Mouse (Mus musculus) midbrain, embryonic 11.5 days (tissue): ENCODE measurements at regions not wholly inside any gene's neighbourhood (a gene's known extent, or its start where the extent isn't known, plus 50 kb on each side); places are given as distances from the start of the nearest gene placed in this dataset.
"Not testable (repeated sequence)": the region's sequence is repeated elsewhere in the genome, so short reads cannot be mapped to it uniquely, and the experiment has no call there.

Experiments
- ATAC-seq: fragments of 200-750 bp; cut with Nextera tagmentation; 2 replicates; pipeline ENCODE4 v1.8.0; 2017; ENCODE audit warnings: moderate TSS enrichment, moderate library complexity; ENCODE audit not compliant: low FRiP score
- DNase-seq: peaks from one replicate; pipeline ENCODE4 v3.0.0; 2015; ENCODE audit warnings: low spot score; ENCODE audit errors: missing footprints
- H3K27ac ChIP-seq: fragments of 300-500 bp; sonication (generic); 2 replicates; pipeline ENCODE4 v1.5.1; 2014; ENCODE audit warnings: low read depth, low read length
- H3K27me3 ChIP-seq: fragments of 300-500 bp; sonication (generic); 2 replicates; pipeline ENCODE4 v1.6.1; 2014; ENCODE audit warnings: mild to moderate bottlenecking, low read length, moderate library complexity, mixed read lengths; ENCODE audit not compliant: control insufficient read depth, insufficient read depth
- H3K36me3 ChIP-seq: fragments of 300-500 bp; sonication (generic); 2 replicates; pipeline ENCODE4 v1.6.1; 2014; ENCODE audit warnings: mild to moderate bottlenecking, low read length, moderate library complexity, mixed read lengths; ENCODE audit not compliant: control insufficient read depth, insufficient read depth
- H3K4me1 ChIP-seq: fragments of 300-500 bp; sonication (generic); 2 replicates; pipeline ENCODE4 v1.6.1; 2014; ENCODE audit warnings: low read length; ENCODE audit not compliant: control insufficient read depth, insufficient read depth
- H3K4me2 ChIP-seq: fragments of 300-500 bp; sonication (generic); 2 replicates; pipeline ENCODE4 v1.6.1; 2014; ENCODE audit warnings: mild to moderate bottlenecking, moderate library complexity
- H3K4me3 ChIP-seq: fragments of 300-500 bp; sonication (generic); 2 replicates; pipeline ENCODE4 v1.5.1; 2014; ENCODE audit warnings: low read depth, low read length
- H3K9ac ChIP-seq: fragments of 300-500 bp; sonication (generic); 2 replicates; pipeline ENCODE4 v1.6.1; 2014; ENCODE audit warnings: low read length
- H3K9me3 ChIP-seq: fragments of 300-500 bp; sonication (generic); 2 replicates; pipeline ENCODE4 v1.6.1; 2016; ENCODE audit warnings: low read length; ENCODE audit not compliant: control insufficient read depth
- WGBS: fragments of 180-500 bp; shearing (Covaris S2); extraction: QIAGEN DNeasy Blood & Tissue Kit; methylation state at CpG from one replicate; pipeline ENCODE4 v1.1.7; 2014; 5-methylcytosine and 5-hydroxymethylcytosine counted together

DNA sequence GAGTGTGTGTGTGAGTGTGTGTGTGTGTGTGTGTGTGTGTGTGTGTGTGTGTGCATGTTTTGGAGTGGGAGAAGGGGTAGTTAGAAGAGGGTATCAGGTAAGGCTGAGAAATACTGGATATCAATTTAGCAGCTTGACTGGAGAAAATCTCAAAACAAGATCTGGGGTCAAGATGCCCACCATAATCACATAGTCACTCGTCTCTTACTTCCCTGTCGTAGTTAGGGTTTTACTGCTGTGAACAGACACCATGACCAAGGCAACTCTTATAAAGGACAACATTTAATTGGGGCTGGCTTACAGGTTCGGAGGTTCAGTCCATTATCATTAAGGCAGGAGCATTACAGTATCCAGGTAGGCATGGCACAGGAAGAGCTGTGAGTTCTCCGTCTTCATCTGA, 177.4 kb downstream of the Ifng start:
- not testable (repeated sequence) for H3K4me1 ChIP-seq, ATAC-seq, H3K9me3 ChIP-seq, H3K27ac ChIP-seq, H3K9ac ChIP-seq, DNase-seq, H3K27me3 ChIP-seq, H3K4me3 ChIP-seq, H3K4me2 ChIP-seq, H3K36me3 ChIP-seq
- 93% methylated on average over 4 of the region's 4 CpGs for WGBS

DNA sequence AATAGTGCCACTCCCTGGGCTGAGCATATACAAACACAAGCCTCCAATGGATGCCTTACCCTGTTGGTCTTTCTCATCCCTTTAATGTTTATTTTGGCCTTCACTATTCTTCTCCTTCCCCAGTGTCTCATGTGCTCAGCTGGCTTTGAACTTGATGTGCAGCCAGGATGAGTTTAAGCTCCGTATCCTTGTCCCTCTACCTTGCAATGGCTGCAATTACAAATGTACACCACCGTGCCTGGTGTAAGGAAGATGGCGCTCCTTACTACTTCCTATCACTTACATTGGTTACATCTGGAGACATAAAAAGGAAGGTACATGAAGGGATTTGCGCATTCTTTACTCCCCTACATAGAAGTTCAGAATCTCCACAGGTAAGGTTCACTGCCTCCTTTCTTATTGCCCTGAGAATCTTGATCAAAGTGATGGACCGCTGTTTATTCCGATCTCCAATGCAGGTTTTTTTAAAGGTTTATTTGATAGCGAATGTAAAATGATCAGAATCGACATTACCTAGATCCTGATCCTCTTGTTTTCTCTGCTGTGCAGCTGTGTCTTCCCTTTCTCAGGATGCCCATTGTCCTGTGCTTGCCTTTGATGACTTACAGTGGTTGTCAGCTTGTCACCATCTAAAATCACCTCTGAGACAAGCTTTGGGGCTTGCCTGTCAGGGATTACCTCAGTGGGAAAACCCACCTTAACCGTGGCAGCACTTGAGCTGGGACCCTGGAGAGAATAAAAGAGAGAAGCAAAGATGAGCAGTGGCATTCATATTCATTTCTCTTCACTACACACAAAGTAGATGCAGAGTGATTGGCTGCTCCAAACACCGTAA, 178.1 kb downstream of the Ifng start:
- ATAC-seq, result no peak
- Histone ChIP-seq H3K4me1 (no peaks in the 10 kb centered on the region), H3K9ac (no peak overlapping the region), H3K9me3 (no peaks in the 10 kb centered on the region), H3K27ac (no peak overlapping the region), H3K4me2 (no peak overlapping the region), H3K36me3 (no peaks in the 10 kb centered on the region), H3K27me3 (no peaks in the 10 kb centered on the region), H3K4me3 (no peak overlapping the region)
- 87% methylated on average over 10 of the region's 10 CpGs for WGBS
- no peak for DNase-seq

DNA sequence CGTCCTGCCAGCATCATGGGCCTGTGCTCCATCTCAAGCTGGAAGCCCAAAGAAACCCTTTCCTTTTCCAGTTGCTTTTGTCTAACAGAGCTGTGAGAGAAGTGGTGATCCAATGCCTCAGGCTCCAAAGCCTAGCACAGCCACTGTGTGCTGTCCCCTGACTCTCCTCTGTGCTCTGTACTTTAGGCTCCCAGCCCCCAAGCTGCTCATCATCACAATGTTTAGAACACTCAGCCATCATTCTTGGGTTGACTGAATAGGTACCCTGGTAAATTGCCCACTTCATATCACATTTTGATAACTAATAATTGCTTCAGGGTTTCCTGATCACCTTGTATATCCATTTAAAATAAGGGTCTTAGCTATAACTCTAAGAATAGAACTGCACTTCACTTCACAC, 178.8 kb downstream of the Ifng start:
- DNase-seq (no peak), ATAC-seq (no peak)
- Histone ChIP-seq H3K4me3 (no peak overlapping the region), H3K9me3 (no peaks in the 10 kb centered on the region), H3K9ac (no peak overlapping the region), H3K27ac (no peak overlapping the region), H3K36me3 (no peaks in the 10 kb centered on the region), H3K4me2 (no peak overlapping the region), H3K4me1 (no peaks in the 10 kb centered on the region), H3K27me3 (no peaks in the 10 kb centered on the region)
- 68% methylated on average over 1 of the region's 1 CpGs for WGBS

DNA sequence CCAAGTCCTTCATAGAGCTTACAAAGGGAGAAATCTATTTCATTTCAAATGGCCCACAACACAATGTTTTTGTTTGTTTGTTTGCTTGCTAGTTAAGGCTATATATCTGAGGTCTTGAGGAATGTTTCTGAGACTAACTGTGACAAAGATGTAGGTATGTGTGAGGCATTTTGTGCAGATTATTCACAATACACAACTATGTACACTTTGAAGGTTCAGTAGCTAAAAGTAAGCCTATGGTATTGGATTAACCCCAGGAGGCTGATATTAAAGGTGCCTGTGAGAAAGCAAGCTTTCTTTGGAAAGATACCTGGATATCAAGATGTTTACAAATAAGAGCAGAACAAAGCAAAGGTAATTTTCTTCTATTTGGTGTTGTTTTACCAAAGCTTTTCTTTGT, 179.8 kb downstream of the Ifng start:
- Histone ChIP-seq H3K36me3 (no peaks in the 10 kb centered on the region), H3K9me3 (no peaks in the 10 kb centered on the region), H3K4me2 (no peak overlapping the region), H3K27me3 (no peaks in the 10 kb centered on the region), H3K27ac (no peak overlapping the region), H3K9ac (no peak overlapping the region), H3K4me1 (no peaks in the 10 kb centered on the region), H3K4me3 (no peak overlapping the region)
- no peak for DNase-seq
- ATAC-seq, result no peak

DNA sequence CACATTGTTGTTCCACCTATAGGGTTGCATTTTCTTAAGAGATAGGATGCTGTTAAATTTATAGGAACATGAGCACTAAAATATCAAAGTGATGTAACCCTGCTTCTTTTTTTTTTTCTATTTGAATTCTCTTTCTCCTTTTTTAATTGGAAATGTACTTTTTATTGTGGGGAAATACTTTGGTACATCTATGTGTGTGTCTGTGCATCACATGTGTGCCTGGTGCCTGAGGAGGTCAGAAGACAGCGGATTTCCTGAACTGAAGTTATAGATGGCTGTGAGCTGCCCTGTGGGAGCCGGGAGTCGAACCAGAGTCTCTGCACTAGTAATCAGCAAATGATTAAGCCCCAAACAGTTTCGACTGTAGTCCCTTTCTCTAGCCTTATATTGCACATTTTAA, 180.7 kb downstream of the Ifng start:
- WGBS, result 83% methylated on average over 4 of the region's 4 CpGs
- Histone ChIP-seq H3K36me3 (no peaks in the 10 kb centered on the region), H3K4me1 (no peaks in the 10 kb centered on the region), H3K27me3 (no peaks in the 10 kb centered on the region), H3K4me2 (no peak overlapping the region), H3K4me3 (no peak overlapping the region), H3K9me3 (no peaks in the 10 kb centered on the region), H3K9ac (no peak overlapping the region), H3K27ac (no peak overlapping the region)
- no peak for ATAC-seq
- DNase-seq, result peak; percentile 60

DNA sequence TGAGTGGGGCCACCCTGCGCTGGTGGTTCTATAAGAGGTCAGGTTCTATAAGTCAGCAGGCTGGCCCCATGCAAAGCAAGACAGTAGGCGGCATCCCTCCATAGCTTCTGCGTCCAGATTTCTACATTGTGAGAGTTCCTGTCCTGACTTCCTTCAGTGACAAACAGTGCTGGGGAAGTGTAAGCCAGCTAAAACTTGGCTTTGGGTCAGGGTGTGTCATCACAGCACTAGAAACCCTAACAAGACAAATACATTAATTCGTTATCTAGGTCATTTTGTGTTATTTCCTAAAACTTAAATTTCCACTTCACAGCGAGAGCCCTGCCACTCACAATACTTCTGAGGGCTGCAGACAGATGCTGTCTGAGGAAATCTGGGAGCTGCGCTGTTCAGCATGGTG, 181.3 kb downstream of the Ifng start:
- Histone ChIP-seq H3K36me3 (no peaks in the 10 kb centered on the region), H3K27me3 (no peaks in the 10 kb centered on the region), H3K9me3 (no peaks in the 10 kb centered on the region), H3K9ac (no peak overlapping the region), H3K4me1 (no peaks in the 10 kb centered on the region), H3K4me2 (no peak overlapping the region), H3K27ac (no peak overlapping the region), H3K4me3 (no peak overlapping the region)
- peak; percentile 71 for DNase-seq
- 86% methylated on average over 6 of the region's 6 CpGs for WGBS
- no peak for ATAC-seq

DNA sequence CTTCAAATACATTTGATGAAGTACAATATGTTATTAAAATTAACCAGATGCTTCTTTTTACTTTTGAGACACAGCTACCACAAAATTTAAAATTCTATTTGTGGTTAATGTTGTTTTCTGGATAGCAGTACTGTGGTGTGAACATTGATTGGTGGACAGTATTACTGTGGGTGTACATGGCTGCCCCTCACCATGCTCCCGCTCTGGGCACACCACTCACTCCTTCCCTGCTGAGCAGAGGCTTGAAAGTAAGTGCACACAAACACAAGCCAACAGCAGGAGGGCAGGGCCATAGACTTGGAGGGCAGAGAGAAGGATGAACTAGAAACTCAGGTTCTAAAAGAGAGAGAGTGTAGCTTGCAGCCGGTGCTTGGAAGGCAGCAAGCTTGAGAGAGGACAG, 182.1 kb downstream of the Ifng start:
- Histone ChIP-seq H3K4me1 (no peaks in the 10 kb centered on the region), H3K9me3 (no peaks in the 10 kb centered on the region), H3K27ac (no peak overlapping the region), H3K36me3 (no peaks in the 10 kb centered on the region), H3K4me2 (no peak overlapping the region), H3K9ac (no peak overlapping the region), H3K27me3 (no peaks in the 10 kb centered on the region), H3K4me3 (no peak overlapping the region)
- ATAC-seq (no peak), DNase-seq (no peak)
- 74% methylated on average over 2 of the region's 2 CpGs for WGBS

DNA sequence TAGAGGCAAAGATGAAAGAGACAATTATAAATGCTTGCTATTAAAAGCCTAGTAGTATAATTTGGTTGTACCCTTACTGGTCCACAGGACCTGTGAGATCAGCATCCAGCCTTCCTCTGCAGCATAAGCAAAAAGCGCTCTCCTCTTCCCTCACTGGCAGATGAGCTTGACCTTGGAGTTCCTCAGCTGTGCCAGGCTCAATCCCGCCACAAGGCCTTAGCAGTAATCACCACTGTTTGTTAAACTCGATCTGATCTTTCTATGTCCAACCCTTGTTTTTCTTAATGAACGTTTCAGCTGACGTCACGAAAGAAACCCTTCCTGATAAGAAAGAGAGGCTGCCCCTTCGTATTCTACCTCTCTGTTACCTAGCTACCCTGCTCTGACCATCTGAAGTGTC, 183.5 kb downstream of the Ifng start:
- H3K9ac ChIP-seq, result no peak overlapping the region
- no peaks in the 10 kb centered on the region for H3K4me1 ChIP-seq
- no peaks in the 10 kb centered on the region for H3K36me3 ChIP-seq
- H3K4me2 ChIP-seq, result no peak overlapping the region
- ATAC-seq (no peak), DNase-seq (peak; percentile 72)
- no peak overlapping the region for H3K27ac ChIP-seq
- WGBS, result 86% methylated on average over 7 of the region's 7 CpGs
- no peaks in the 10 kb centered on the region for H3K27me3 ChIP-seq
- no peaks in the 10 kb centered on the region for H3K9me3 ChIP-seq
- no peak overlapping the region for H3K4me3 ChIP-seq

DNA sequence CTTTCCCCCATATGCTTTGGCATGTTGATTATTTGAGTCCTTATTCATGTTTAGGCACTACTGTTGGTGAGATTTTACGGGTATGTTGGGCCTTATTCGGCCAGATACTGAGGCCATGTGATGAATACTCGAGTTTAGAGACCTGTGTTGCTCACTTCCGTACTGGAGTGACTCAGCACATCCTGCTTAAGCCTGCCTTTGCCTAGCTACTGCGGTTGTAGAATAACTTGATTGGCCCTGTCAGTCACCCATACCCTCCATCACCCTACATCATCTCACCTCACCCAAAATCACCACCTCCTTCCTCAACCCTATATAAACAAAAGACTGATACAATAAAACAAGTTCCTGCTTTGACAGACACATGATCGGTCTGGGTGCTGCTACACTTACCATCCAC, 187.2 kb downstream of the Ifng start:
- H3K36me3 ChIP-seq, result no peaks in the 10 kb centered on the region
- DNase-seq (no peak), ATAC-seq (no peak)
- no peaks in the 10 kb centered on the region for H3K9me3 ChIP-seq
- no peak overlapping the region for H3K27ac ChIP-seq
- H3K4me3 ChIP-seq, result no peak overlapping the region
- 88% methylated on average over 6 of the region's 6 CpGs for WGBS
- no peak overlapping the region for H3K4me2 ChIP-seq
- no peaks in the 10 kb centered on the region for H3K27me3 ChIP-seq
- no peaks in the 10 kb centered on the region for H3K4me1 ChIP-seq
- no peak overlapping the region for H3K9ac ChIP-seq
